Mouse (Mus musculus) frontal cortex, postnatal 36 days (tissue): ENCODE results near the gene Ak1.

ENCODE experiments used
- DNase-seq, 2 experiments: peaks; one replicate each; pipeline ENCODE4 v3.0.0; 2022; ENCODE audit warnings: low spot score in 2 of 2

Gene Ak1

GRCm38 (mm10) chr2:32621517-32621859, at the start of gene Ak1:
Ak1 (plus strand) TSS chr2:32621758.
- DNase-seq, result no peak

GRCm38 (mm10) chr2:32572196-32572595, 49.4 kb upstream of the Ak1 start:
- no peak for DNase-seq

- DNase-seq, result no peak
Measured at GRCm38 (mm10) chr2:32574497-32574896, 47.1 kb upstream of the Ak1 start, which contains the start of gene Pip5kl1. Pip5kl1 (plus strand) TSS chr2:32574797.

GRCm38 (mm10) chr2:32574901-32575585, 46.5 kb upstream of the Ak1 start:
- peak; percentile 84 to 87 for DNase-seq

- peak; percentile 74 to 84 for DNase-seq
Measured at GRCm38 (mm10) chr2:32575586-32576160, 45.9 kb upstream of the Ak1 start, which contains the start of gene 9430097D07Rik. 9430097D07Rik (minus strand) TSS chr2:32575684.

GRCm38 (mm10) chr2:32576532-32576931, 45.0 kb upstream of the Ak1 start:
- no peak for DNase-seq

GRCm38 (mm10) chr2:32578146-32579046, 43.2 kb upstream of the Ak1 start:
- no peak for DNase-seq

GRCm38 (mm10) chr2:32581450-32582095, 40.0 kb upstream of the Ak1 start:
- peak; percentile 75 to 91 for DNase-seq

- DNase-seq, result peak; percentile 82 to 94
Measured at GRCm38 (mm10) chr2:32582830-32583799, 38.4 kb upstream of the Ak1 start.

- no peak for DNase-seq
Measured at GRCm38 (mm10) chr2:32585149-32585714, 36.3 kb upstream of the Ak1 start.

- DNase-seq, result peak; percentile 87 to 88
Measured at GRCm38 (mm10) chr2:32586871-32587351, 34.6 kb upstream of the Ak1 start, which contains the start of gene St6galnac4. St6galnac4 (plus strand) TSS chr2:32587095.

GRCm38 (mm10) chr2:32587731-32588321, 33.7 kb upstream of the Ak1 start:
- no peak for DNase-seq

GRCm38 (mm10) chr2:32589213-32589795, 32.3 kb upstream of the Ak1 start:
- peak; percentile 68 to 69 for DNase-seq

- no peak for DNase-seq
Measured at GRCm38 (mm10) chr2:32590224-32590623, 31.3 kb upstream of the Ak1 start.

GRCm38 (mm10) chr2:32591249-32591648, 30.3 kb upstream of the Ak1 start:
- DNase-seq, result no peak

GRCm38 (mm10) chr2:32596725-32597124, 24.8 kb upstream of the Ak1 start:
- no peak for DNase-seq

- DNase-seq, result no peak
Measured at GRCm38 (mm10) chr2:32597248-32597647, 24.3 kb upstream of the Ak1 start.

GRCm38 (mm10) chr2:32597699-32598098, 23.9 kb upstream of the Ak1 start:
- DNase-seq, result no peak

- DNase-seq, result no peak
Measured at GRCm38 (mm10) chr2:32598506-32598905, 23.1 kb upstream of the Ak1 start.
